Mouse (Mus musculus) liver, embryonic 12.5 days (tissue): Measurements from ENCODE around the gene Dlg2. TPM values are rescaled to one million over a fixed set of nuclear protein-coding genes. Genes with fewer than 3 reads are reported as not detected.

Source experiments
- ATAC-seq: fragments of 200-750 bp; cut with Nextera tagmentation; 2 replicates; pipeline ENCODE4 v1.8.0; 2017; ENCODE audit warnings: moderate number of reproducible peaks, mild to moderate bottlenecking, moderate library complexity
- H3K27ac ChIP-seq: fragments of 300-500 bp; sonication (generic); 2 replicates; pipeline ENCODE4 v1.5.1; 2016; ENCODE audit warnings: mild to moderate bottlenecking
- H3K27me3 ChIP-seq: fragments of 300-500 bp; sonication (generic); replicated peaks from 2 replicates; pipeline ENCODE4 v1.6.1; 2016; ENCODE audit warnings: mild to moderate bottlenecking, moderate library complexity
- H3K36me3 ChIP-seq: fragments of 300-500 bp; sonication (generic); 2 replicates; pipeline ENCODE4 v1.6.1; 2016; ENCODE audit warnings: mild to moderate bottlenecking, moderate library complexity
- H3K4me1 ChIP-seq: fragments of 300-500 bp; sonication (generic); 2 replicates; pipeline ENCODE4 v1.6.1; 2016
- H3K4me2 ChIP-seq: fragments of 300-500 bp; sonication (generic); 2 replicates; pipeline ENCODE4 v1.6.1; 2016; ENCODE audit warnings: mild to moderate bottlenecking, moderate library complexity
- H3K4me3 ChIP-seq: fragments of 300-500 bp; sonication (generic); 2 replicates; pipeline ENCODE4 v1.5.1; 2016; ENCODE audit warnings: mild to moderate bottlenecking, moderate library complexity
- H3K9ac ChIP-seq: fragments of 300-500 bp; sonication (generic); 2 replicates; pipeline ENCODE4 v1.6.1; 2016; ENCODE audit warnings: mild to moderate bottlenecking, moderate library complexity
- H3K9me3 ChIP-seq: fragments of 300-500 bp; sonication (generic); replicated peaks from 2 replicates; pipeline ENCODE4 v1.6.1; 2016; ENCODE audit warnings: mild to moderate bottlenecking, moderate library complexity
- WGBS: fragments of 180-500 bp; shearing (Covaris S2); methylation state at CpG from one replicate; pipeline ENCODE4 v1.1.7; 2016; ENCODE audit not compliant: insufficient replicate concordance; 5-methylcytosine and 5-hydroxymethylcytosine counted together
- polyA plus RNA-seq: library from polyadenylated mRNA; unstranded; fragments of >200 nt; fragmentation: Nextera tagmentation; extraction: Ambion mirVana; gene quantifications from 2 replicates; pipeline ENCODE4 v1.2.1, GENCODE M21; 2016

Dlg2 gene
- polyA plus RNA-seq, 1 experiment from 2014 or later, result 1.1 TPM

DNA sequence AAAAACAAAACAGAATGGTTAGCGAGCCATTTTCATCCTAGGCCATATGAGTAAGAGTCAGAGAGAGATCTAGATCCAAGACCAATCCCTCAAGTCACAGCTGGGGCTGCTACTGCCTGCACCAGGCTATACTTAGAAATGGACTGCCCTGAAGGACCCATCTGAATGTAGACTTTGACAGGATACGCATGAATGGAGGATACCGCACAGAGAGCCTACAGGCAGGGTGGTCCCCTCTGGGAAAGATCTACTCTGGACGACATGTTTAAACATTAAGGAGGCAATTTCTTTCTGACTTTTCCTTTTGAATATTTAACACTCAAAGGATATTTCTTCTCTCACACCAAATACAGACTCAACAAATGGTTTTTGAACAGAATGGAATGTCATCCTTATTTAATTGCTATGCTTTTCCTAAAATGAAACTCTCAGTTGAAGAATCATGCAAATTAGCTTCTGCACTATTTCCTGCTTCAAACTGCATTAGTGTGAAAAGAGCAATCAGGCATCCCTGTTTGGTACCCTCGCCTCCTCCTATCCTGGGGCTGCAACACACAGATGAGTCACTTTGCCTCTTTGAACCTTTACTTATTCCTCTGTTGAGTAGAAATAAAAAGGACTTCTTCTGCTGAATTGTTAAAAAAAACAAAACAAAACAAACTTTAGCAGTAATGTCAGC is 1856.9 kb downstream of the Dlg2 start:
- ATAC-seq, result no peak
- no peaks in the 10 kb centered on the region for H3K27me3 ChIP-seq
- 73% methylated on average over 5 of the region's 5 CpGs for WGBS

GRCm38 (mm10) chr7:92356542-92356941 is 1880.1 kb downstream of the Dlg2 start:
- no peak for ATAC-seq
- no peak overlapping the region for H3K4me3 ChIP-seq
- no peak overlapping the region for H3K4me2 ChIP-seq
- H3K9me3 ChIP-seq, result no peaks in the 10 kb centered on the region
- 49% methylated on average over 3 of the region's 3 CpGs for WGBS
- no peaks in the 10 kb centered on the region for H3K36me3 ChIP-seq
- H3K9ac ChIP-seq, result no peak overlapping the region
- no peaks in the 10 kb centered on the region for H3K27me3 ChIP-seq
- H3K4me1 ChIP-seq, result no peaks in the 10 kb centered on the region
- H3K27ac ChIP-seq, result no peak overlapping the region

More for the DNA sequence above, 1856.9 kb downstream of the Dlg2 start:
- no peak overlapping the region for H3K4me3 ChIP-seq
- H3K4me1 ChIP-seq, result no peaks in the 10 kb centered on the region
- H3K9ac ChIP-seq, result no peak overlapping the region
- no peak overlapping the region for H3K4me2 ChIP-seq
- H3K36me3 ChIP-seq, result no peaks in the 10 kb centered on the region
- H3K9me3 ChIP-seq, result no peaks in the 10 kb centered on the region
- no peak overlapping the region for H3K27ac ChIP-seq

- no peaks in the 10 kb centered on the region for H3K27me3 ChIP-seq
- H3K4me1 ChIP-seq, result no peaks in the 10 kb centered on the region
- H3K4me2 ChIP-seq, result no peak overlapping the region
- H3K4me3 ChIP-seq, result no peak overlapping the region
- H3K36me3 ChIP-seq, result no peaks in the 10 kb centered on the region
- 59% methylated on average over 3 of the region's 3 CpGs for WGBS
- ATAC-seq, result no peak
- no peak overlapping the region for H3K9ac ChIP-seq
- no peak overlapping the region for H3K27ac ChIP-seq
- no peaks in the 10 kb centered on the region for H3K9me3 ChIP-seq
These were observed 1886.9 kb downstream of the Dlg2 start for GRCm38 (mm10) chr7:92363386-92363785.

GRCm38 (mm10) chr7:92363800-92364199 is 1887.3 kb downstream of the Dlg2 start:
- 75% methylated on average over 4 of the region's 4 CpGs for WGBS
- ATAC-seq, result no peak

GRCm38 (mm10) chr7:92367111-92367510 is 1890.6 kb downstream of the Dlg2 start:
- Histone ChIP-seq H3K9me3 (no peaks in the 10 kb centered on the region), H3K27me3 (no peaks in the 10 kb centered on the region), H3K4me3 (no peak overlapping the region), H3K4me1 (no peaks in the 10 kb centered on the region), H3K4me2 (no peak overlapping the region), H3K27ac (no peak overlapping the region), H3K9ac (no peak overlapping the region), H3K36me3 (no peaks in the 10 kb centered on the region)
- ATAC-seq, result no peak
- WGBS, result 71% methylated on average over 1 of the region's 1 CpGs

More at GRCm38 (mm10) chr7:92363800-92364199, 1887.3 kb downstream of the Dlg2 start:
- no peaks in the 10 kb centered on the region for H3K27me3 ChIP-seq
- no peaks in the 10 kb centered on the region for H3K9me3 ChIP-seq
- H3K36me3 ChIP-seq, result no peaks in the 10 kb centered on the region
- H3K9ac ChIP-seq, result no peak overlapping the region
- no peak overlapping the region for H3K4me3 ChIP-seq
- no peaks in the 10 kb centered on the region for H3K4me1 ChIP-seq
- H3K4me2 ChIP-seq, result no peak overlapping the region
- no peak overlapping the region for H3K27ac ChIP-seq

GRCm38 (mm10) chr7:92370521-92370920 is 1894.0 kb downstream of the Dlg2 start:
- Histone ChIP-seq H3K4me3 (no peak overlapping the region), H3K9ac (no peak overlapping the region), H3K4me1 (no peaks in the 10 kb centered on the region), H3K4me2 (no peak overlapping the region), H3K9me3 (no peaks in the 10 kb centered on the region), H3K27me3 (no peaks in the 10 kb centered on the region), H3K27ac (no peak overlapping the region), H3K36me3 (no peaks in the 10 kb centered on the region)
- ATAC-seq, result no peak

GRCm38 (mm10) chr7:92371638-92372037 is 1895.2 kb downstream of the Dlg2 start:
- Histone ChIP-seq H3K4me3 (no peak overlapping the region), H3K27me3 (no peaks in the 10 kb centered on the region), H3K9ac (no peak overlapping the region), H3K27ac (no peak overlapping the region), H3K4me1 (no peaks in the 10 kb centered on the region), H3K36me3 (no peaks in the 10 kb centered on the region), H3K4me2 (no peak overlapping the region), H3K9me3 (no peaks in the 10 kb centered on the region)
- 46% methylated on average over 4 of the region's 4 CpGs for WGBS
- no peak for ATAC-seq

GRCm38 (mm10) chr7:92373863-92374357 is 1897.4 kb downstream of the Dlg2 start:
- Histone ChIP-seq H3K9me3 (no peaks in the 10 kb centered on the region), H3K4me3 (no peak overlapping the region), H3K27me3 (no peaks in the 10 kb centered on the region), H3K4me2 (no peak overlapping the region), H3K27ac (no peak overlapping the region), H3K4me1 (no peaks in the 10 kb centered on the region), H3K9ac (no peak overlapping the region), H3K36me3 (no peaks in the 10 kb centered on the region)
- WGBS, result 74% methylated on average over 5 of the region's 5 CpGs
- ATAC-seq, result no peak

DNA sequence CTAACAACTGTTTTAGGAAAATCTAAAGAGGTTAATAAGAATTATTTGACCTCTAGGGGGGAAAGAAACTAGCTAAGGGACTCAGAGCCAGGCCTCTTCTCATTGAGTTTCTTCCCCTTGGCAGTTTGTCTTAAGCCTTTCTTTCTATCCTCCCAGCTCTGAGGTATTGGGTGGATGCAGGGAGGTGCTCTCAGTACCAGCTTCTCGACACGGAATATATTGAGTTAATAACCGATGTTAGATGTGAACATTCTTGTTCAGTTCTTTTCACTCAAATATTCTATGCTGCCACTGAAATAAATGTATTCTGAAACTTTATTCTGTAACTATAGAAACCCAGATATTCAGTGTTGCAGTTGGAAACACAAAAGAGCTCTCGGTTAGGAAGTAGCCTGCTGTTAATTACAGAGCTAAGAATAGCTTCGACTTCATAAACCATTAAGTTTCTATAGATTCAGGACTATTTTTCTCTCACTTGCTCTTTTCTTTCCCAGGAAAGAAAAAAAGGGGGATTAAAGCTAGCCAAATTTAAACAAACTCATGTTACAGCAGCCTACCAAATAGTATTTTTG is 1907.5 kb downstream of the Dlg2 start:
- Histone ChIP-seq H3K9ac (no peak overlapping the region), H3K9me3 (no peaks in the 10 kb centered on the region), H3K27me3 (no peaks in the 10 kb centered on the region), H3K36me3 (no peaks in the 10 kb centered on the region), H3K4me3 (no peak overlapping the region), H3K27ac (no peak overlapping the region), H3K4me2 (no peak overlapping the region), H3K4me1 (no peaks in the 10 kb centered on the region)
- no peak for ATAC-seq
- WGBS, result 69% methylated on average over 5 of the region's 5 CpGs

- WGBS, result 69% methylated on average over 6 of the region's 6 CpGs
- ATAC-seq, result no peak
- Histone ChIP-seq H3K9ac (no peak overlapping the region), H3K9me3 (no peaks in the 10 kb centered on the region), H3K4me2 (no peak overlapping the region), H3K4me3 (no peak overlapping the region), H3K27ac (no peak overlapping the region), H3K36me3 (no peaks in the 10 kb centered on the region), H3K4me1 (no peaks in the 10 kb centered on the region), H3K27me3 (no peaks in the 10 kb centered on the region)
These were observed 1915.7 kb downstream of the Dlg2 start for GRCm38 (mm10) chr7:92392052-92392640.

DNA sequence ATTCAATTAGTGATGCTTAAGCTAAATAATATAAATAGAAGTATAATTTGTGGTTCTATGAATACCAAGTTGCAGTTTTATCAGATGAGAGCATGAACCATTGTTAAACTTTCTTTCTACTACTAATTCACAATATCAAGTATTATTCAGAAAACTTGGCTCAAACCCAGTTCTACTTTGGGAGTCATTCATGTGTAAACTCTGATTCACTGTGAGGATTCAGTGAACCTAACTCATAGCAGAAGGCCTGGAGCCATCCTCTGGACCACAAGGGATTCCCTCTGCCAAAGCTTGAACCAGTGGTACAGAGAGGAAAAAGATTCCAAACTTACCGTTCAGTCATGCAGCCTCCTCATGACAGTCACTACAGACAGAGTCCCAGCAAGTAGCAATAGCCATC is 1920.3 kb downstream of the Dlg2 start:
- H3K9ac ChIP-seq, result no peak overlapping the region
- H3K4me3 ChIP-seq, result no peak overlapping the region
- no peaks in the 10 kb centered on the region for H3K9me3 ChIP-seq
- no peak overlapping the region for H3K27ac ChIP-seq
- WGBS, result 69% methylated on average over 1 of the region's 1 CpGs
- no peak overlapping the region for H3K4me2 ChIP-seq
- H3K27me3 ChIP-seq, result no peaks in the 10 kb centered on the region
- H3K4me1 ChIP-seq, result no peaks in the 10 kb centered on the region
- H3K36me3 ChIP-seq, result no peaks in the 10 kb centered on the region
- ATAC-seq, result no peak

GRCm38 (mm10) chr7:92398841-92399240 is 1922.4 kb downstream of the Dlg2 start:
- Histone ChIP-seq H3K4me1 (no peaks in the 10 kb centered on the region), H3K27ac (no peak overlapping the region), H3K9ac (no peak overlapping the region), H3K27me3 (no peaks in the 10 kb centered on the region), H3K9me3 (no peaks in the 10 kb centered on the region), H3K36me3 (no peaks in the 10 kb centered on the region), H3K4me2 (no peak overlapping the region), H3K4me3 (no peak overlapping the region)
- no peak for ATAC-seq
- WGBS, result 70% methylated on average over 1 of the region's 1 CpGs
